Mouse (Mus musculus) MEL (cell line): ENCODE data around the gene Thada.

Source experiments
- ELF1 ChIP-seq: IDR thresholded peaks from 2 replicates; pipeline ENCODE4 v1.6.1; 2014; ENCODE audit warnings: low read depth, mild to moderate bottlenecking, inconsistent platforms, low read length, improper control_type of control experiment, moderate library complexity
- EP300 ChIP-seq, 2 experiments: IDR thresholded peaks; 2 replicates each; pipeline ENCODE4 v1.6.1; 2011; ENCODE audit warnings: improper control_type of control experiment in 2 of 2, low read length in 2 of 2, low read depth in 1 of 2, mild to moderate bottlenecking in 1 of 2
- GATA1 ChIP-seq: IDR thresholded peaks from 2 replicates; pipeline ENCODE4 v1.6.1; 2011; ENCODE audit warnings: low read depth, low read length, improper control_type of control experiment
- JUND ChIP-seq: IDR thresholded peaks from 2 replicates; pipeline ENCODE4 v1.6.1; 2011; ENCODE audit warnings: low read depth, mild to moderate bottlenecking, improper control_type of control experiment, low read length

DNA sequence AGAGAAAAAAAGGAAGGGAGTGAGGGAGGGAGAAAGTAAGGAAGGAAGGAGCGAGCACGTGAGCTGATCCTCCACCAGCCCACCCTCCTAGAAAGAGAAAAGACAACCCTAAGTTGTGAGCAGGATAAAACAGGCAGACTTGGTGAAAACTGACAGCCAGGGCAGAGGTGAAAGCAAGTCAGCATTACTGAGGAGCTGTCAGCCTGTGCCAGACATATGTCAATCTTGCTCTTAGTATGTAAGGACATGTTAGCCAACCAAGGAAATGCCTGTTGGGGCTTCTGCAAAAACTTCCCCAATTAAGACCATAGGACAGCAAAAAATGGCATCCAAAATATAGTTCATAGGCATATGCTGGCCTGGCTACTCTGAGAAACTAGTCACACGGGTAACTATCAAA lies 117.1 kb downstream of the Thada start:
- TF ChIP-seq GATA1 (no peak), ELF1 (no peak), JUND (no peak), EP300 (IDR thresholded peaks at IDR 0.05; ENCODE audit: low read depth in 1 of 2, low read length in 2 of 2) (no peak)
